14 mouse cellular contexts compared by ENCODE assay signal in the genomic region with DNA sequence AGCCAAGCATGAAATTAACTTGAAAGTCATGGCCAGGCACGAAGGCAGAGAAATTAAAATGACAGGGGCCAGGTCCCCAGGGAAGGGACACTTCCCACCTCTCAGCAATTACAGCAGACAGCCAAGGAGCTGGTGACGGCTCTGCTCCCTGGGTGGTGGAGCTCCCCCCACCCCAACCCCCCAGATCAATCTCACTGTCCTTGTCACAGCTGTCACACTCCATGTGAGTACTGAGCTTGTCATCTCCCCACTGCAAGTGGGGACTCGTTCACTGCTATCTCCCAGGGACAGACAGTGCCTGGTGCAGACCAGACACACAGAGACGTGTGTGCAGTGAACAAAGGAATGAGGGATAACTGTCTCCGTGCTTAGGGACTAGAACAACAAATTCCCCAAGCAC.
DNase-seq lines count a peak whose midpoint lies in the region; ATAC-seq and TF ChIP-seq lines count a peak whose summit lies in the region.
"Had no signal": no experiment of that assay in that cellular context is flagged by ENCODE, and none has a peak within 500 bp of the region (broad histone marks: within the 10 kb centered on the region; RNA-seq: fewer than 3 reads in every experiment).

No protein-coding gene starts in this region.

- WGBS in liver, embryonic 12.5 days (ENCODE audit: insufficient replicate concordance) = 43% methylated on average over 5 of the region's 5 CpGs
- WGBS in liver, postnatal 0 days (ENCODE audit: insufficient replicate concordance) = 62% methylated on average over 5 of the region's 5 CpGs
- WGBS in forebrain, embryonic 16.5 days = 41% methylated on average over 5 of the region's 5 CpGs
- 69% methylated on average over 5 of the region's 5 CpGs for WGBS in midbrain, embryonic 10.5 days

- H3K4me2 ChIP-seq in liver, embryonic 12.5 days = no peak overlapping the region
- no peak overlapping the region for H3K4me2 ChIP-seq in liver, postnatal 0 days (ENCODE audit: low read depth, low read length)
- no peak overlapping the region for H3K4me2 ChIP-seq in forebrain, embryonic 16.5 days (ENCODE audit: low read length)
- H3K4me2 ChIP-seq: stomach, embryonic 15.5 days had no signal

- peaks cover 67% of the 10 kb centered on the region for H3K36me3 ChIP-seq in liver, embryonic 12.5 days
- H3K36me3 ChIP-seq in liver, postnatal 0 days (replicated peaks; ENCODE audit: insufficient read depth, low read length) = peaks cover 39% of the 10 kb centered on the region
- H3K36me3 ChIP-seq in forebrain, embryonic 16.5 days (ENCODE audit: control insufficient read depth, insufficient read depth) = peaks cover 25% of the 10 kb centered on the region
- H3K36me3 ChIP-seq in midbrain, embryonic 10.5 days = peaks cover 100% of the 10 kb centered on the region

- no peak for TF ChIP-seq EP300 in liver, postnatal 0 days (IDR thresholded peaks at IDR 0.05; ENCODE audit: low read depth)

- TF ChIP-seq CTCF in liver, postnatal 0 days (IDR thresholded peaks at IDR 0.05; ENCODE audit: low read depth) = no peak

- no peaks in the 10 kb centered on the region for H3K9me3 ChIP-seq in liver, embryonic 12.5 days (replicated peaks)
- no peaks in the 10 kb centered on the region for H3K9me3 ChIP-seq in liver, postnatal 0 days (ENCODE audit: low read length)
- H3K9me3 ChIP-seq in forebrain, embryonic 16.5 days (ENCODE audit: control insufficient read depth, low read length) = peaks cover 4% of the 10 kb centered on the region; the same call in 1 of the 2 replicates
- peaks cover 17% of the 10 kb centered on the region for H3K9me3 ChIP-seq in midbrain, embryonic 10.5 days (replicated peaks)
- H3K9me3 ChIP-seq: limb, embryonic 10.5 days; stomach, embryonic 15.5 days had no signal

- peak; percentile 24; the same call in 1 of the 2 replicates for ATAC-seq in liver, embryonic 12.5 days
- ATAC-seq in liver, postnatal 0 days = no peak
- ATAC-seq in forebrain, embryonic 16.5 days = peak; percentile 41
- ATAC-seq: inflammation-experienced regulatory T-cells, adult 6 months had no signal

- H3K27me3 ChIP-seq in liver, embryonic 12.5 days (replicated peaks) = no peaks in the 10 kb centered on the region
- H3K27me3 ChIP-seq in liver, postnatal 0 days (ENCODE audit: insufficient read depth, low read length) = no peaks in the 10 kb centered on the region
- H3K27me3 ChIP-seq in forebrain, embryonic 16.5 days (replicated peaks; ENCODE audit: control insufficient read depth, insufficient read depth, low read length) = no peaks in the 10 kb centered on the region
- H3K27me3 ChIP-seq in midbrain, embryonic 10.5 days (ENCODE audit: low read depth, poor library complexity, severe bottlenecking) = no peaks in the 10 kb centered on the region
- H3K27me3 ChIP-seq: CH12.LX; stomach, embryonic 15.5 days had no signal

- DNase-seq in liver, postnatal 0 days = no peak
- DNase-seq in midbrain, embryonic 10.5 days (ENCODE audit: low spot score) = no peak
- DNase-seq in retina, embryonic 14.5 days (ENCODE audit: low spot score) = peak; percentile 41
- no peak for DNase-seq in frontal cortex, adult 2 months (ENCODE audit: extremely low spot score in 1 of 2, low spot score in 1 of 2)
- DNase-seq in natural killer cell, adult 2 months (ENCODE audit: low spot score in 2 of 2) = no peak
- DNase-seq in layer of hippocampus, adult 11-12 months (ENCODE audit: low spot score) = no peak
- DNase-seq: adrenal gland, postnatal 36 days; cerebellum, postnatal 10 days had no signal

- no peak overlapping the region for H3K9ac ChIP-seq in liver, embryonic 12.5 days
- H3K9ac ChIP-seq in liver, postnatal 0 days (replicated peaks) = no peak overlapping the region
- no peak overlapping the region; the same call in 1 of the 2 replicates for H3K9ac ChIP-seq in forebrain, embryonic 16.5 days (replicated peaks; ENCODE audit: low read depth, low read length)
- H3K9ac ChIP-seq: stomach, embryonic 15.5 days had no signal

- H3K4me1 ChIP-seq in liver, embryonic 12.5 days = peaks cover 5% of the 10 kb centered on the region
- H3K4me1 ChIP-seq in liver, postnatal 0 days (ENCODE audit: insufficient read depth) = no peaks in the 10 kb centered on the region
- peaks cover 3% of the 10 kb centered on the region for H3K4me1 ChIP-seq in forebrain, embryonic 16.5 days (replicated peaks; ENCODE audit: control insufficient read depth, insufficient read depth, low read length)
- peaks cover 11% of the 10 kb centered on the region for H3K4me1 ChIP-seq in midbrain, embryonic 10.5 days
- H3K4me1 ChIP-seq: stomach, embryonic 15.5 days had no signal

- no peak overlapping the region for H3K4me3 ChIP-seq in liver, embryonic 12.5 days
- H3K4me3 ChIP-seq in liver, postnatal 0 days (ENCODE audit: low read depth, low read length) = no peak overlapping the region
- no peak overlapping the region for H3K4me3 ChIP-seq in forebrain, embryonic 16.5 days (replicated peaks; ENCODE audit: low read length)
- no peak overlapping the region for H3K4me3 ChIP-seq in midbrain, embryonic 10.5 days
- H3K4me3 ChIP-seq: limb, embryonic 10.5 days; stomach, embryonic 15.5 days had no signal

- H3K27ac ChIP-seq in liver, embryonic 12.5 days = no peak overlapping the region
- H3K27ac ChIP-seq in liver, postnatal 0 days (ENCODE audit: low read depth) = no peak overlapping the region
- peak overlapping the region; percentile 7 for H3K27ac ChIP-seq in forebrain, embryonic 16.5 days (ENCODE audit: low read length)
- H3K27ac ChIP-seq in midbrain, embryonic 10.5 days (replicated peaks) = peak overlapping the region; percentile 46
- H3K27ac ChIP-seq: limb, embryonic 10.5 days; stomach, embryonic 15.5 days had no signal

Comparison
In these comparisons a context has a peak if more than half of its experiments do, and no peak if none do; other contexts are left out.
1. H3K27ac ChIP-seq: peak in forebrain, embryonic 16.5 days (single experiment) and midbrain, embryonic 10.5 days (single experiment); none in liver, embryonic 12.5 days (single experiment) and liver, postnatal 0 days (single experiment).